Mouse (Mus musculus): Measurements from ENCODE around the gene Ccdc14. TPM values are rescaled to one million over a fixed set of nuclear protein-coding genes. Genes with fewer than 3 reads are reported as not detected.

The Ccdc14 gene
- total RNA-seq, 1 experiment from 2014 or later: 11.4 TPM

- ATAC-seq (replicated peaks in 1 of 2; ENCODE audit: insufficient read depth in 1 of 2, low FRiP score in 2 of 2, low TSS enrichment in 1 of 2, low read depth in 1 of 2, poor library complexity in 2 of 2, severe bottlenecking in 2 of 2): no peak
Measured at GRCm38 (mm10) chr16:34765666-34766065, 75.2 kb downstream of the Ccdc14 start.

GRCm38 (mm10) chr16:34766193-34766592 lies 75.8 kb downstream of the Ccdc14 start:
- ATAC-seq (replicated peaks in 1 of 2; ENCODE audit: insufficient read depth in 1 of 2, low FRiP score in 2 of 2, low TSS enrichment in 1 of 2, low read depth in 1 of 2, poor library complexity in 2 of 2, severe bottlenecking in 2 of 2): no peak

- ATAC-seq (replicated peaks in 1 of 2; ENCODE audit: insufficient read depth in 1 of 2, low FRiP score in 2 of 2, low TSS enrichment in 1 of 2, low read depth in 1 of 2, poor library complexity in 2 of 2, severe bottlenecking in 2 of 2): no peak
Measured at GRCm38 (mm10) chr16:34767443-34767842, 77.0 kb downstream of the Ccdc14 start.

- no peak for ATAC-seq (replicated peaks in 1 of 2; ENCODE audit: insufficient read depth in 1 of 2, low FRiP score in 2 of 2, low TSS enrichment in 1 of 2, low read depth in 1 of 2, poor library complexity in 2 of 2, severe bottlenecking in 2 of 2)
Measured at GRCm38 (mm10) chr16:34768436-34768835, 78.0 kb downstream of the Ccdc14 start.

GRCm38 (mm10) chr16:34770127-34770526 lies 79.7 kb downstream of the Ccdc14 start:
- ATAC-seq (replicated peaks in 1 of 2; ENCODE audit: insufficient read depth in 1 of 2, low FRiP score in 2 of 2, low TSS enrichment in 1 of 2, low read depth in 1 of 2, poor library complexity in 2 of 2, severe bottlenecking in 2 of 2): peak in 1 of 2 experiments; percentile 32; a peak in 2 of 4 replicates

GRCm38 (mm10) chr16:34772445-34773032 lies 82.1 kb downstream of the Ccdc14 start:
- no peak for ATAC-seq (replicated peaks in 1 of 2; ENCODE audit: insufficient read depth in 1 of 2, low FRiP score in 2 of 2, low TSS enrichment in 1 of 2, low read depth in 1 of 2, poor library complexity in 2 of 2, severe bottlenecking in 2 of 2)

Other genes with a start within 250 kb of the Ccdc14 start
- gene Kalrn, start 117.1 kb upstream of the Ccdc14 start, total RNA-seq (2017): 6.8 and 10.2 TPM in 2 replicates
- gene Ropn1, start 40.7 kb upstream of the Ccdc14 start, total RNA-seq (2017): not detected in 2 replicates
- gene Mylk, start 54.6 kb downstream of the Ccdc14 start, total RNA-seq (2017): 21.1 and 22.6 TPM in 2 replicates